Mouse (Mus musculus): ENCODE results near the gene Alkbh6. TPM values are rescaled to one million over a fixed set of nuclear protein-coding genes. Genes with fewer than 3 reads are reported as not detected.
A peak's percentile ranks its signal among the peaks of the same experiment; 100 is the strongest.

The Alkbh6 gene
- total RNA-seq, 2 experiments from 2014 or later: 50.8 to 51.8 TPM

DNA sequence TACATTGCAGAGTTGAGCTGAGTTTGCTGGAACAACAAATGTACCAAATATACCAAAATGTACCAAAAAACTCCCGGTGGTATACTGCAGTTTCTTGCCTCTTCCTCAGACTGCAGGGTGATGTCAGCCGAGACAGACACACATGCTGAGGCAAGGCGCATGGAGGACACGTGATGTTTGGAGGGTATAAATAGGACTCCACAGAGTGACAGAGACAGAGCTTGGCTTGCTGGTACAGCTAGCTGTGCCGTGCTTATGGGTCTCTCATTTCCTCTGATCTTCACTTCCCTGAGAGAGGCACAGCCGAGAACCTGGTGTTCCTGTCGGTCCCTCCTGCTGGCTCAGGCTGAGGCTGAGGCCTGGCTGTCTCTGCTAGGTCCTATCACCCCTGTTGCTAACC is 25.8 kb upstream of the Alkbh6 start:
- Histone ChIP-seq H3K27ac (no peak overlapping the region), H3K4me3 (no peak overlapping the region)
- no peak for DNase-seq (ENCODE audit: low spot score in 2 of 2)
- TF ChIP-seq CTCF (conservative IDR thresholded peaks at IDR 0.05): no peak

- H3K27ac ChIP-seq: no peak overlapping the region
- DNase-seq (ENCODE audit: low spot score in 2 of 2): no peak
- TF ChIP-seq CTCF (conservative IDR thresholded peaks at IDR 0.05): no peak
- no peak overlapping the region for H3K4me3 ChIP-seq
Measured at GRCm38 (mm10) chr7:30286701-30287410, 21.7 kb upstream of the Alkbh6 start.

DNA sequence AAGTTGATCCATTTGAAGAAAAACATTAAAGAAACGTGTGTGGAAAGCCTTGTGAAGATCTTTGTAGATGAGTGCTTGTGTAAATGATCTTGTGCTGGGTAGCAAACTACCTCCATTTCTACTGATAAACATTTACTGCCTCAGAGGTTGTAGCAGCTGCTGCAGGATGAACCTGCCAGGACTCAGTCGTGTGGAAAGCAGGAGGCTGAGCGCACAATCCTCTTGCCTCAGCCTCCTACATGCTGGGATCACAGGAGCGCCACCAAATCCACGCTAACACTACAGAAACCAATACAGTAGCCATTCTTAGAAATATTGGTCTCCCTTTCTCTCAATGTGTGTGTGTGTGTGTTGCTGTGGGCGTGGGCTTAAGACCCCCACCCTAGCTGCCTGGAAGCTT is 20.5 kb upstream of the Alkbh6 start:
- DNase-seq (ENCODE audit: low spot score in 2 of 2): no peak
- TF ChIP-seq CTCF (conservative IDR thresholded peaks at IDR 0.05): no peak
- Histone ChIP-seq H3K4me3 (no peak overlapping the region), H3K27ac (no peak overlapping the region)

DNA sequence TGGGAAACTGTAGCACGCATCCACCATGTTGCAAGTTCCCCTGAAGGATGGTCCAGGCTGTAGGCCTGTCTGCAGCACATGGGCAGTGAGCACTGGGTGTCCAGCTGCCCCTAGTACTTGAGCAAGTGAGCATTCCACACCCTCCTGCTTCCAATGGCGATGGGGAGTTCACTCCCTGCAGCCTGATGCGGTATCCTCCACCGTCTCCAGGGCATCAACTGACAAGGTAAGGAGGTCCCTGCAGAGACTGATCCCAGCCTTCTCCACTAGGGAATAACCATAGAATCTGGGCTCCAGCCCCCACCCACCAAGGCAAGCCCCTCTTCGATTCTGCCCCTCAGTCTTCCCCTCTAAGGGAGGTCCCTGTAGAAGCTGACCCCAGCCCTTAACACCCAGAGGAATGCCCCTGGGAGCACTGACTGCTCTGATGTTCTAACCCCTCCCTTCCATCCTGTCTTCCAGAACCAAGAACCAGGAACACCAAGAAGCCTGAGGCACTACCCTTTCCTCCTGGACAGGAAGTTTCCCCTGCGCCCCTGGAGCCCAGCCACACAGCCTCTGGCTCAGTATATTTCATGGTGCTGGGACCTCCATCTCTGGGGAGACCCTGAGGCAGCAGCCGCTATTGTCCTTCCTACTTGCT is 19.3 kb upstream of the Alkbh6 start:
- H3K4me3 ChIP-seq: no peak overlapping the region
- TF ChIP-seq CTCF (conservative IDR thresholded peaks at IDR 0.05): no peak
- H3K27ac ChIP-seq: peak overlapping the region; percentile 4; the same call in 1 of the 2 replicates
- DNase-seq (ENCODE audit: low spot score in 2 of 2): no peak

DNA sequence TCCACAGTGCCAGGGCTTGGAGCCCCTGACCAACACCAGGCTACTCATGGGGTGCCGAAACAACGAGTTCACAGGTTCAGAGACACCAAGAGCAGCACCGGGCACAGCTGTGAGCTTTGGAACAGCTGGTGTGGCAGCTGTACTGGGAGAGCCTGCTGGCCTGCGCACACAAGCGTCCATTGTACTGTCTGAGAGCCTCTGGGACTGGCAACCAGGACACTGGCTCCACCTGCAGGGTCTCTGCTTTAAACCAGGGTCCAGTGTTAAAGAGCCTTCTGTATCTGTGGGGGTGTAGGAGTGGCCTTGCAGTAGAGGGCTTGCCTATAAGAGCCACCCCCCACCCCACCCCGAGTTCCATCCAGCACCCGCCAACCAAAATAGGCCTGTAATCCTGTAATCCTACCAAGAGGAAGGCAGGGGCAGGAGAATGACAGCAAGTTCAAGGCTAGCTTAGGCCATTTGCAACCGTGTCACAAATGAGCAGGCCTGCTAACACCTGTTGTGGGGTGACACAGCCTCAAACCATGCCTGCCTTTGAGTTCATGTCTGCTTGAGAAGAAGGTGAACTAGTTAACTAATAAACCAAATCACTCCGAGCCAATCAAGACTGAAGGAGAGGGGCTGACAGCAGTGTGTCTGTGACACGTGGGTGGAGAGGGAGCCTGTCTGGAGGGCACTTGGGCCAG is 18.7 kb upstream of the Alkbh6 start:
- DNase-seq (ENCODE audit: low spot score in 2 of 2): no peak
- Histone ChIP-seq H3K27ac (peak overlapping the region; percentile 4; the same call in 1 of the 2 replicates), H3K4me3 (no peak overlapping the region)
- TF ChIP-seq CTCF (conservative IDR thresholded peaks at IDR 0.05): peak; percentile 42

- peak; percentile 93 to 94 for DNase-seq (ENCODE audit: low spot score in 2 of 2)
- Histone ChIP-seq H3K4me3 (peak within 1 kb of the TSS; percentile 89), H3K27ac (peak within 1 kb of the TSS; percentile 99)
- peak; percentile 20; the same call in 1 of the 2 replicates for TF ChIP-seq CTCF (conservative IDR thresholded peaks at IDR 0.05)
Measured at GRCm38 (mm10) chr7:30291215-30292131, 17.0 kb upstream of the Alkbh6 start, which contains the start of gene Clip3. Gene Clip3 (plus strand): TSS chr7:30291728.

GRCm38 (mm10) chr7:30293795-30294194 is 14.7 kb upstream of the Alkbh6 start:
- Histone ChIP-seq H3K4me3 (peak overlapping the region; percentile 27), H3K27ac (peak overlapping the region; percentile 75)
- peak in 1 of 2 experiments; percentile 29 for DNase-seq (ENCODE audit: low spot score in 2 of 2)
- TF ChIP-seq CTCF (conservative IDR thresholded peaks at IDR 0.05): no peak

GRCm38 (mm10) chr7:30294296-30294695 is 14.2 kb upstream of the Alkbh6 start:
- Histone ChIP-seq H3K27ac (peak overlapping the region; percentile 75), H3K4me3 (peak overlapping the region; percentile 27)
- TF ChIP-seq CTCF (conservative IDR thresholded peaks at IDR 0.05): peak; percentile 17
- DNase-seq (ENCODE audit: low spot score in 2 of 2): no peak

DNA sequence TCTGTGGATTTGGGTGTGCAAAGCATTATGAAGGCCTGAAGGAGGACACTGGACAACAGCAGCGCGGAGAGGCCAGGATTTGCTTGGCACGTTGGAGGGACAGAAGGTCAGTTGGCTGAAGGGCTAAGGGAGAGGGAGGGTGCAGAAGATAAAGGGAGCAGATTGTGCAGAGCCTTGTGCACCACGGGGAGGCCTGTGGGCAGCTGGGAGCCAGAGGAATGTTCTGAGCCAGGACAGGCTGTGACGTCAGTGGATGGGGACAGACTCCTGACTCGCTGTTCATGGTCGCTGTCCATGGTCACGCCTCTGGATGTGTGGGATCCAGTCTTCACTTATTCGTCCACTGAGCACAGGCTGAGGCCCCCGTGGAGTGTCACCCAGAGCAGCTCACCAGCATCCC is 13.4 kb upstream of the Alkbh6 start:
- Histone ChIP-seq H3K27ac (peak overlapping the region; percentile 75), H3K4me3 (no peak overlapping the region)
- DNase-seq (ENCODE audit: low spot score in 2 of 2): peak in 1 of 2 experiments; percentile 27
- no peak for TF ChIP-seq CTCF (conservative IDR thresholded peaks at IDR 0.05)

- H3K4me3 ChIP-seq: no peak overlapping the region
- no peak for TF ChIP-seq CTCF (conservative IDR thresholded peaks at IDR 0.05)
- no peak overlapping the region for H3K27ac ChIP-seq
- DNase-seq (ENCODE audit: low spot score in 2 of 2): no peak
Measured at GRCm38 (mm10) chr7:30296816-30297215, 11.7 kb upstream of the Alkbh6 start.

DNA sequence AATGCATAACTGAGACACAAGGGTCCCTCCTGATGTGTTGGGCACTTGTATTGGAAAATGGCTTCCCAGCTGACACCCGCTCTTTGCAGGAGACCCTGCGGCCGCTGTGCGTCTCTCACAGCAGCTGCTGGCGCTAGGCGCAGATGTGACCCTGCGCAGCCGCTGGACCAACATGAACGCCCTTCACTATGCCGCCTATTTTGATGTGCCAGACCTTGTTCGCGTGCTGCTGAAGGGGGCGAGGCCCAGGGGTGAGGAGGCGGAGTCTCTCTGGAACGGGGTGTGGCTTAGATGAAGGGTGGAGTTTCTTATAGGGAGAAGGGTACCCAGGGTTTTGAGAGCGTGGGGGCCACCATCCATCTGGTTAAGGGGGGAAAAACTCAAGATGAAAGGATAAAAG is 11.3 kb upstream of the Alkbh6 start:
- DNase-seq (ENCODE audit: low spot score in 2 of 2): no peak
- no peak for TF ChIP-seq CTCF (conservative IDR thresholded peaks at IDR 0.05)

DNA sequence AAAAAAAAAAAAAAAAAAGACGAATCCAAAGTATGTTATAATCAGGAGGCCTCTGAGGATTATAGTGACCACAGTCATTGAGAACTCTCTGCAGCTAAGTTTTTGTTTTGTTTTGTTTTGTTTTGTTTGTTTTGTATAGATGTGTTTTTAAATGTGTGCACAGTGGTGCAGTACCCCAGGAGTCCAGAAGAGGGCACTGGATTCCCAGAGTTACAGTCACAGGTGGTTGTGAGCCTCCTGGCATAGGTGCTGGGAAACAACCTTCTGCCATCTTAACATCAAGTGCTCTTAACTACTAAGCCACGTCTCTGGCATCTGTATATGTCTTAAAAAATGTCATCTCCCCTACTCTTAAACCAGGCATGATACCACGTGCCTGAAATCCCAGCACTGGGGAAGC is 7.6 kb upstream of the Alkbh6 start:
- no peak overlapping the region for H3K4me3 ChIP-seq
- DNase-seq (ENCODE audit: low spot score in 2 of 2): no peak
- H3K27ac ChIP-seq: no peak overlapping the region
- TF ChIP-seq CTCF (conservative IDR thresholded peaks at IDR 0.05): peak; percentile 82

More for the DNA sequence above, 11.3 kb upstream of the Alkbh6 start:
- Histone ChIP-seq H3K27ac (no peak overlapping the region), H3K4me3 (no peak overlapping the region)

Data from layer of hippocampus, adult 2 months (tissue).